Mouse (Mus musculus) forebrain, embryonic 13.5 days (tissue): Measurements from ENCODE around the gene Xpo6. TPM values are rescaled to one million over a fixed set of nuclear protein-coding genes. Genes with fewer than 3 reads are reported as not detected.

Source experiments
- ATAC-seq: fragments of 200-750 bp; cut with Nextera tagmentation; 2 replicates; pipeline ENCODE4 v1.8.0; 2017
- H3K27ac ChIP-seq: fragments of 300-500 bp; sonication (generic); 2 replicates; pipeline ENCODE4 v1.5.1; 2015; ENCODE audit warnings: inconsistent platforms, mild to moderate bottlenecking, moderate library complexity
- H3K27me3 ChIP-seq: fragments of 300-500 bp; sonication (generic); 2 replicates; pipeline ENCODE4 v1.6.1; 2015; ENCODE audit warnings: mild to moderate bottlenecking, inconsistent platforms
- H3K36me3 ChIP-seq: fragments of 300-500 bp; sonication (generic); 2 replicates; pipeline ENCODE4 v1.6.1; 2015; ENCODE audit warnings: mild to moderate bottlenecking, inconsistent platforms; ENCODE audit not compliant: poor library complexity, severe bottlenecking
- H3K4me1 ChIP-seq: fragments of 300-500 bp; sonication (generic); 2 replicates; pipeline ENCODE4 v1.6.1; 2015; ENCODE audit warnings: inconsistent platforms
- H3K4me2 ChIP-seq: fragments of 300-500 bp; sonication (generic); 2 replicates; pipeline ENCODE4 v1.6.1; 2015; ENCODE audit warnings: inconsistent platforms, mild to moderate bottlenecking, moderate library complexity
- H3K4me3 ChIP-seq: fragments of 300-500 bp; sonication (generic); 2 replicates; pipeline ENCODE4 v1.5.1; 2015; ENCODE audit warnings: mild to moderate bottlenecking, inconsistent platforms
- H3K9ac ChIP-seq: fragments of 300-500 bp; sonication (generic); 2 replicates; pipeline ENCODE4 v1.6.1; 2015; ENCODE audit warnings: mild to moderate bottlenecking, inconsistent platforms
- H3K9me3 ChIP-seq: fragments of 300-500 bp; sonication (generic); replicated peaks from 2 replicates; pipeline ENCODE4 v1.6.1; 2016; ENCODE audit warnings: inconsistent platforms
- WGBS: fragments of 180-500 bp; shearing (Covaris S2); methylation state at CpG from one replicate; pipeline ENCODE4 v1.1.7; 2015; 5-methylcytosine and 5-hydroxymethylcytosine counted together
- polyA plus RNA-seq: library from polyadenylated mRNA; unstranded; fragments of >200 nt; fragmentation: Nextera tagmentation; extraction: Ambion mirVana; gene quantifications from 2 replicates; pipeline ENCODE4 v1.2.1, GENCODE M21; 2015

Gene Xpo6
- polyA plus RNA-seq, 1 experiment from 2014 or later, result 47.7 TPM

DNA sequence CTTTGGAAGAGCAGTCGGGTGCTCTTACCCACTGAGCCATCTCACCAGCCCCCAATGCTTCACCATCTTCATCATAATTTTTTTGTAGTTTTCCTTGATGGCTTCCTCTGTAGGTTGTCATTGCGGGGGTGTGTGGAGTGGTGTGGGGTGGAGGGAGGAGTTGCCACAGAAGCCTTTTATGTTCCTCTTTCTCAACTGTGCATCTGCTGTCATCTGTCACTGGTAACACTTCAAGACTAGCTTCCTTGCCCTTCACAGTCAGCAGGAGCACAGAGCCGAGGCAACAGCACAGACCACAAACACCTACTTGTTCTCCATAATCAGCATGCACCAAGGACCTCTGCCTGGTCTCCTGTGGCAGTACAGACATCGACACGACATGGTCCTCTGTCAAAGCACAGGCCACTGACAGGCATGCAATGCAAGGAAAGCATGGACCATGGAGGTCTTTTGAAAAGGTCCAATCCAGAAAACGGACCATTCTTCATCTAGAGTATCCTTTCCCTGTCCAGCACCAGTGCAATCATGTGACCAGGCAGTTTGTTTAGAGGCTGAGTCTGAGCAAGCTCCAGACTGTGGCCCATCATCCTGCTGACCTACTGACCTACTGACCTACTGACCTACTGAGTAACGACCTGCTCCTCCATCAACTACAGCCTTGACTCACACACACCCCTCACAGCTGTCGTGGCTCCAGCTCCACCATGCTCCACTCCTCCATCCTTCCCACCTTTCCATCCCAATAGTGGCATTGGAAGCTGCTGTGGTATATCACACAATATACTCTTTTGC lies 30.3 kb upstream of the Xpo6 start:
- Histone ChIP-seq H3K9me3 (no peaks in the 10 kb centered on the region), H3K4me1 (no peaks in the 10 kb centered on the region), H3K4me2 (no peak overlapping the region), H3K36me3 (no peaks in the 10 kb centered on the region), H3K9ac (no peak overlapping the region), H3K4me3 (no peak overlapping the region), H3K27ac (no peak overlapping the region), H3K27me3 (no peaks in the 10 kb centered on the region)
- 75% methylated on average over 8 of the region's 8 CpGs for WGBS
- no peak for ATAC-seq

DNA sequence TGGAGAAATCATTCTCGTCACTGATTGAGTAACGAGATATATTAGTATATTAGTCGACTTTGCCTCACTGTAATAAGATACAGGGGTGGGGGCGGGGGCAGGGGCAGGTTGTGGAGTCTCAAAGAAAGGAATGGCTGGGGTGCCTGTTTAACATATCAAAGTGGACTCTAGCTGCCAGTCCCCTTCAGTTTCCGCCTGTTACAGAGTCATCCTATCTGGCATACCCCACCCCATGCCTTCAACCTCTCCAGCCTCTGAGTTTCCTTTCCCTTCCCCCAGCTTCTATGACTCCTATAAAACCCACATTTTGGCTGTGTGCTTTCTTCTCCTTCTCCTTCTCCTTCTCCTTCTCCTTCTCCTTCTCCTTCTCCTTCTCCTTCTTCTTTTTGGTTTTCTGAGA lies 25.8 kb upstream of the Xpo6 start:
- no peaks in the 10 kb centered on the region for H3K36me3 ChIP-seq
- no peak overlapping the region for H3K9ac ChIP-seq
- H3K27me3 ChIP-seq, result no peaks in the 10 kb centered on the region
- no peak overlapping the region for H3K4me2 ChIP-seq
- ATAC-seq, result no peak
- no peak overlapping the region for H3K27ac ChIP-seq
- no peak overlapping the region for H3K4me3 ChIP-seq
- no peaks in the 10 kb centered on the region for H3K4me1 ChIP-seq
- no peaks in the 10 kb centered on the region for H3K9me3 ChIP-seq
- 29% methylated on average over 5 of the region's 5 CpGs for WGBS

DNA sequence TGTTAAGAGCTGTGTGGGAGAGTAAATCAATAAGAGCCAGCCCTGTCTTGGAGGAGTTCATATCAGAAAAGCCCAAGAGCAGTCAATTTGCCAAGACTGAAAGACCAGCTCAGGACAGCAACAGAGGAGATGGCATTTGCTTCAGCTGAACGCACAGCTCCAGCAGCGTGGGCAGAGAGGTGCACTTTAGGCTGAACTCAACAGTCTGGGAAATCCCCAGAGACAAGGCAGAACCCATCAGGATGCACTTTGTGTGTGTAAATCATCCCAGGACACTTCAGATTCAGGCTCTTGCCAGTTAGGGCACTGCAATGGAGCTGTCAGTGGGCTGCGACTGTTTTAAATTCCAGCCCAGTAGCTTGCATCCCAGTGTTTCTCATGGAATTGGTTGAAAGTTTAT lies 22.5 kb upstream of the Xpo6 start:
- Histone ChIP-seq H3K4me3 (no peak overlapping the region), H3K36me3 (no peaks in the 10 kb centered on the region), H3K4me2 (no peak overlapping the region), H3K9me3 (no peaks in the 10 kb centered on the region), H3K27ac (no peak overlapping the region), H3K4me1 (no peaks in the 10 kb centered on the region), H3K9ac (no peak overlapping the region), H3K27me3 (no peaks in the 10 kb centered on the region)
- 67% methylated on average over 3 of the region's 3 CpGs for WGBS
- no peak for ATAC-seq

DNA sequence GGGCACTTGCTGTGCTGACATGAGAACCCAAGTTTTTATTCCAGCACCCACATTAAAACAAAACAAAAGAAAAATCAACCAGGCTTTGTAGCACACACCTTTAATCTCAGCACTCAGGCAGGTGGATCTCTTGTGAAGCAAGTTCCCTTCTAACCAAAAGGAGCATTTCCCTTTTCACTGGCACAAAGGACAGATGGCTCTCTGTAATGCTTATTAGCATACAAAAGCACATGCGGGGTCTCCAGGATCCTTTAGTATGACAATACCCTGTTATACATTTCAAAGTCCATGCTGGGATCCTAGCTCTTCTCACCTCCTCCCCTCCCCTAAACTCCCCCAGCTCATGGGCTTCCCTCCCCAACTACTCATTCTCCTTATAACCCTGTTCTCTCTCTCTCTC lies 20.3 kb upstream of the Xpo6 start:
- Histone ChIP-seq H3K4me1 (no peaks in the 10 kb centered on the region), H3K27me3 (no peaks in the 10 kb centered on the region), H3K9me3 (no peaks in the 10 kb centered on the region), H3K4me2 (no peak overlapping the region), H3K27ac (no peak overlapping the region), H3K4me3 (no peak overlapping the region), H3K9ac (no peak overlapping the region), H3K36me3 (no peaks in the 10 kb centered on the region)
- WGBS, result 34% methylated on average over 1 of the region's 1 CpGs
- ATAC-seq, result no peak

DNA sequence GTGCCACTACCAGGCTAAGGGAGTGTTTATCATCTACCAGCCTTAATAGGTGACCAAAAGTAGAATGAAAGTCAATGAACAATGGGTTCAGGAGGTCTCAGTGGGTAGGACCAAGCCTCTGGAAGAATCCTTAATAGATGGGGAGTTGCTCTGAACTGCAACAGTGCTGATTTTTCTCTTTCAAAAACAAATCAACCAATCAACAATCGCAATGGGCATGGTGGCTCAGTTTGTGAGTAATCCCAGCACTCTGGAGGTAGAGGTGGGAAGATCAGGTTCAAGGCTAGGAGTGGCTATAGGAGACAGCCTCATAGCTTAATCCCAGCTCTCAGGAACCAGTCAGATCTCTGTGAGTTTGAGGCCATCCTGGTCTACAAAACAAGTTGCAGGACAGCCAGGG lies 18.0 kb upstream of the Xpo6 start:
- Histone ChIP-seq H3K9me3 (no peaks in the 10 kb centered on the region), H3K4me2 (no peak overlapping the region), H3K36me3 (no peaks in the 10 kb centered on the region), H3K27me3 (no peaks in the 10 kb centered on the region), H3K4me3 (no peak overlapping the region), H3K4me1 (no peaks in the 10 kb centered on the region), H3K9ac (no peak overlapping the region), H3K27ac (no peak overlapping the region)
- ATAC-seq, result no peak
- 85% methylated on average over 1 of the region's 1 CpGs for WGBS

DNA sequence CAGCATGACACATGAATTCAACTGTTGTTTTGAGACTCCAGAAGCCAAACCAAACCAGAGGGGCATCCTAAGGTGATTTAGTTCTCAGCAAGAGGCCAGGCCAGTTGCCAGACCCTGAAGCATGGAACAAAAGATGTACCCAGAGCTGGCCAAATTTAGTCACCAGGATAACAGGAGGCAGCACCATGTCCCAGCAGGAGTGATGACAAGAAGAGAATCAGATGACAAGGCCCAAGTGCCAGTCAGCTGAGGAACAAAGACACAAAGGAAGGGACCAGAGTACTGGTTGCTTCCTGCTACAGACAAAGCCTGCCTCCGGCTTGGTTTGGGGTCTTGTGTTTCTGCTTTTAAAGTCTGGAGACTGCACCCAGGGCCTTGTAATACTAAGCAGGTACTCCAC lies 16.6 kb upstream of the Xpo6 start:
- Histone ChIP-seq H3K4me2 (no peak overlapping the region), H3K27ac (no peak overlapping the region), H3K4me1 (no peaks in the 10 kb centered on the region), H3K9me3 (no peaks in the 10 kb centered on the region), H3K9ac (no peak overlapping the region), H3K36me3 (no peaks in the 10 kb centered on the region), H3K4me3 (no peak overlapping the region), H3K27me3 (no peaks in the 10 kb centered on the region)
- ATAC-seq, result no peak
- WGBS, result 15% methylated on average over 1 of the region's 1 CpGs

DNA sequence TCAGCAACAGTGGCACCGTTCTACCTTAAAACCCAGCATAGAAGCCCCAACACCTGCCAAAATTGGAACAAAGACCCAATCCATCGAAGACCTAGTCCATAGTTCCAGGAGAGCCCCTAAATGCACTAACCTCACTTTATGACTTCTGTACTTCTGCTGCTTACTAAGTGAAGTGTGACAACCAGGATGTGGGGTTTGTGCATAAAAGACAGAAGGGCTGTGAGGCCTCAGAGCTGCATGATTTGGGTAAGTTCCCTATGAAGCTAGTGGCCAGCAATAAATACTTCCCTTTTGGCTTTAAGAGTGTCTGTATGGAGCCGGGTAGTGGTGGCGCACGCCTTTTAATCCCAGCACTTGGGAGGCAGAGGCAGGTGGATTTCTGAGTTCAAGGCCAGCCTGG lies 10.6 kb upstream of the Xpo6 start:
- no peak overlapping the region for H3K27ac ChIP-seq
- H3K9me3 ChIP-seq, result no peaks in the 10 kb centered on the region
- H3K27me3 ChIP-seq, result no peaks in the 10 kb centered on the region
- 90% methylated on average over 5 of the region's 5 CpGs for WGBS
- no peaks in the 10 kb centered on the region for H3K4me1 ChIP-seq
- no peak overlapping the region for H3K4me2 ChIP-seq
- no peaks in the 10 kb centered on the region for H3K36me3 ChIP-seq
- no peak for ATAC-seq
- H3K9ac ChIP-seq, result no peak overlapping the region
- no peak overlapping the region for H3K4me3 ChIP-seq

DNA sequence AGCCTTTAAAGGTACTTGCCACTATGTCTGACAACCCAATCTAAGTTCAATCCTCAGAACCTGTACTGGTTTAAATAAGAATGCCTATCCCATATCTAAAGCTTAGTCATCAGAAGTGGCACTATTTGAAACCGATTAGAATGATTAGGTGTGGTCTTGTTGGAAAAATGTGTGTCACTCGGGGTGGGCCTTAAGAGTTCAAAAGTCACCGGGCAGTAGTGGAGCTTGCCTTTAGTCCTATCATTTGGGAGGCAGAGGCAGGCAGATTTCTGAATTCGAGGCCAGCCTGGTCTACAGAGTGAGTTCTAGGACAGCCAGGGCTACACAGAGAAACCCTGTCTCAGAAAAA lies 670 bp upstream of the Xpo6 start:
- H3K27me3 ChIP-seq, result no peaks in the 10 kb centered on the region
- no peaks in the 10 kb centered on the region for H3K9me3 ChIP-seq
- no peak for ATAC-seq
- peak overlapping the region; percentile 93 for H3K4me2 ChIP-seq
- 98% methylated on average over 4 of the region's 4 CpGs for WGBS
- no peaks in the 10 kb centered on the region for H3K36me3 ChIP-seq
- no peak overlapping the region for H3K9ac ChIP-seq
- peak overlapping the region; percentile 97 for H3K4me3 ChIP-seq
- peaks cover 30% of the 10 kb centered on the region for H3K4me1 ChIP-seq
- H3K27ac ChIP-seq, result no peak overlapping the region

DNA sequence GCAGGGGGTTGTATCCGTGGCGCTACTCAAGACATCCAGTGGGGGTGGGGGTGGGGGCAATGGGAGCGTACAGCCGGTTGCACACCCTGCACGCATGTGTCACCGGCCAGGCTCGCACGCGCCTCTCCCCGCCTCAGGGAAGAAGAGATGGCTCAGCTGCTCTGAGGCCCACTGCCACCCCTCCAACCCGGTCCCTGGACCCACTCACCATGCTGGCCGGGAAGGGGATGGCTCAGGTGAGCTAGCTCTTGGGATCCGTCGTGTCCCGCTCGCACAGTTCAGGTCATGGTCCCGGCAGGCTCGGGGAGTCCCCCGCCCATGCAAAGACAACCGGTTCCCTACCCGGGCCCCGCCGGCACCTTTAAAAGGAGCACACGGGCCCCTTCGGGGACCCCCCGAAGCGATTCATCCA lies 604 bp downstream of the Xpo6 start:
- Histone ChIP-seq H3K4me1 (peaks cover 33% of the 10 kb centered on the region), H3K4me2 (peak overlapping the region; percentile 93), H3K9ac (peak overlapping the region; percentile 97), H3K27me3 (no peaks in the 10 kb centered on the region), H3K27ac (peak overlapping the region; percentile 88), H3K9me3 (no peaks in the 10 kb centered on the region), H3K36me3 (no peaks in the 10 kb centered on the region), H3K4me3 (peak overlapping the region; percentile 97)
- peak; percentile 60 for ATAC-seq
- under 1% methylated on average over 27 of the region's 27 CpGs for WGBS

DNA sequence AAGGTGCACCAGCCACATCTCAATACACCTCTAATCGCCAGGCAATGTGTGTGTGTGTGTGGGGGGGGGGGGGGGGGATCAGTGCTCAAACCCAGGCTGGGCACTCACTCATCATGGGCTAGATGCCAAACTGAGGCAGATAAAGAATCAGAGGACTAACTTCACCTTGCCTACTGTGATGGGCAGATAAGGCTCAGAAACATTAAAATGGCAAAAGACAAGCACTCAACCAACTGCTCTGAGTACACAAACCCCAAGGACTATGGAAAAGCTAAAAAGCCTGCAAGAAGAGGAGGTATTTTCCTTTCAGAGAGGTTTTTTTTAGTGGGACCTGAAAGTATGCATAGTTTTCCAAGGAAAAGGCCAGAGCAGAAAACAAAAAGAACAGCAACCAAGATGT lies 1.4 kb downstream of the Xpo6 start:
- Histone ChIP-seq H3K4me2 (peak overlapping the region; percentile 93), H3K9me3 (no peaks in the 10 kb centered on the region), H3K9ac (peak overlapping the region; percentile 97), H3K4me1 (peaks cover 33% of the 10 kb centered on the region), H3K4me3 (peak overlapping the region; percentile 97), H3K36me3 (no peaks in the 10 kb centered on the region), H3K27ac (no peak overlapping the region), H3K27me3 (no peaks in the 10 kb centered on the region)
- ATAC-seq, result no peak
- WGBS, result 33% methylated on average over 1 of the region's 1 CpGs

DNA sequence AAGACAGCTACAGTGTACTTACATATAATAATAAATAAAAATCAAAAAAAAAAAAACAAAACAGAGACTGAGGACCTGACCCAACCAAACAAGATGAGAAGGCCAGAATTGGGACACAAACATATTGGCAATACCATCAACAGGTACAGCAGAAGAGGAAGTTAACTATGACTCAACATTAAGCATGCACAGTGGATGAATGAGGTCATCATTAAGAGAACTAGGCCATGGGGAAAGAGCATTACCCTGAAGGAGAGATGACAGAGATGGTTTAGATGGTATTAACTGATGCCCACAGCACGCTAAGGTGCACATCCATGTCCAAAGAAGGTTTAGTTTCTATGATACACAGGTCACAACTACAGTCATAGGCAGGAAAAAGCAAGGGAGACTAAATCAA lies 6.1 kb downstream of the Xpo6 start:
- WGBS, result 97% methylated on average over 1 of the region's 1 CpGs
- H3K9ac ChIP-seq, result no peak overlapping the region
- no peak overlapping the region for H3K4me2 ChIP-seq
- no peak for ATAC-seq
- H3K27ac ChIP-seq, result no peak overlapping the region
- H3K27me3 ChIP-seq, result no peaks in the 10 kb centered on the region
- H3K36me3 ChIP-seq, result peaks cover 8% of the 10 kb centered on the region; the same call in 1 of the 2 replicates
- H3K4me3 ChIP-seq, result no peak overlapping the region
- H3K9me3 ChIP-seq, result no peaks in the 10 kb centered on the region
- H3K4me1 ChIP-seq, result peaks cover 44% of the 10 kb centered on the region

DNA sequence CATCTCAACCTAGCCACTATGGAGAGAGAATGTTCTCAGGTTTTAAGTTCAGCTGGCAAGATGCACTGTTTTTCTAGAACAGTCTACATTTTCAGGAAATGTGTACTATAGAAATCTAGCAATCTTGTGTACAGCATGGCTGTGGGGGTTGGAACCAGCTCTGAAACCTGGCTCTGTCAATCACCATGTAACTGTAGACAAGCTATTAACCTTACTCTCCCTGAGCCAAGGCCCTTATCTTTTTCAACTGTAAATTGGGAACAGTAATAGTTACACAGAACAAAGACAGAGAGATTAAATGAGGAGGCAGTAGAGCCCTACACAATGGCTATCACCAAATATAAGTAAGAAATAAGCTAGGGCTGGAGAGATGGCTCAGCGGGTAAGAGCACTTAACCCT lies 8.8 kb downstream of the Xpo6 start:
- ATAC-seq, result no peak

DNA sequence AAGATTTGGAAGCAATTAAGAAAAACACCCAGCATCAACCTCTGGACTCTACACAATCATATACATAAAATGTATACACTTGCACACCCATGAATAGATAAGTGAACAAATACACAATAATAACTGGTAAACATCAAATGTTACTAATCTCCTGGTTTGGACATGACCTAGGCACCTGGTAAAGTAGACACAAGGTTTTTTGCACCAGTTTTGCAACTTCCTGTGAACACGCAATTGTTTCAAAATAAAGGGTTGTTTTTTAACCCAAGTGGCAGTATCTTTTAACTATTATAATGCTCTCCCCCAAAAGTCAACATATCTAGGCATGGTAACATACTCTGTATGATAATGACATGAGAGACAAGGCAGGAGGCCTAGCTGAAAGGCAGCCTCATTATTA lies 10.8 kb downstream of the Xpo6 start:
- 90% methylated on average over 1 of the region's 1 CpGs for WGBS

More for the DNA sequence above, 8.8 kb downstream of the Xpo6 start:
- Histone ChIP-seq H3K27me3 (no peaks in the 10 kb centered on the region), H3K9ac (no peak overlapping the region), H3K36me3 (peaks cover 8% of the 10 kb centered on the region; the same call in 1 of the 2 replicates), H3K4me3 (no peak overlapping the region), H3K4me2 (no peak overlapping the region), H3K27ac (no peak overlapping the region), H3K4me1 (peaks cover 20% of the 10 kb centered on the region), H3K9me3 (no peaks in the 10 kb centered on the region)
- WGBS, result 87% methylated on average over 1 of the region's 1 CpGs

More for the DNA sequence above, 10.8 kb downstream of the Xpo6 start:
- H3K4me2 ChIP-seq, result no peak overlapping the region
- ATAC-seq, result no peak
- no peak overlapping the region for H3K4me3 ChIP-seq
- no peaks in the 10 kb centered on the region for H3K27me3 ChIP-seq
- no peaks in the 10 kb centered on the region for H3K9me3 ChIP-seq
- peaks cover 23% of the 10 kb centered on the region for H3K4me1 ChIP-seq
- no peak overlapping the region for H3K27ac ChIP-seq
- H3K9ac ChIP-seq, result no peak overlapping the region
- H3K36me3 ChIP-seq, result peaks cover 8% of the 10 kb centered on the region; the same call in 1 of the 2 replicates
